Mouse (Mus musculus) c-Kit-negative CD71-positive TER-119-positive erythroid progenitor cells, embryonic 14.5 days (primary cell): ENCODE results near the gene Gm2000.
A peak's percentile ranks its signal among the peaks of the same experiment; 100 is the strongest.
"Not testable (repeated sequence)": the region's sequence is repeated elsewhere in the genome, so short reads cannot be mapped to it uniquely, and the experiment has no call there.

ENCODE experiments used
- DNase-seq: peaks from one replicate; pipeline ENCODE4 v3.0.0-alpha.2; 2013; ENCODE audit warnings: low read depth, low spot score

Gene Gm2000

DNA sequence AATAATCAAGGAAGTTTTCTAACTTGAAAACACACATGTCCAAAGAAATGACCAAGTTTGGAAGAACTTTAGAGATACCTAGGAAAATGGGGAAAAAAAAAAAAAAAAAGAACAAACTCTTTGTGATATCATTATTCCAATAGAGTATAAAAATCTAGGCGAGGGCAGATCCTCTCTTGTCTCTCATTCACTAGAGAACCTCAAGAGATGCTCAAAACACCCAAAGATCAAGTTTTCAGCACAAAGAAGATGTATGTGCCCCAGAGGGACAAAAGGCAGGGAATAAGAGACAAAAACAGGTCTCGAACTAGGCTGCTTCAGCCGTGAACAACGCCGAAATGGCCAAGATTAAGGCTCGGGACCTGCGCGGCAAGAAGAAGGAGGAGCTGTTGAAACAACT lies at the start of gene Gm2000:
Gene Gm2000 (plus strand): TSS at position 301 of the 400 bp plus-strand sequence.
- DNase-seq, result no peak

- DNase-seq, result no peak
These were observed 42.7 kb upstream of the Gm2000 start for GRCm38 (mm10) chr1:156323126-156323525.

DNA sequence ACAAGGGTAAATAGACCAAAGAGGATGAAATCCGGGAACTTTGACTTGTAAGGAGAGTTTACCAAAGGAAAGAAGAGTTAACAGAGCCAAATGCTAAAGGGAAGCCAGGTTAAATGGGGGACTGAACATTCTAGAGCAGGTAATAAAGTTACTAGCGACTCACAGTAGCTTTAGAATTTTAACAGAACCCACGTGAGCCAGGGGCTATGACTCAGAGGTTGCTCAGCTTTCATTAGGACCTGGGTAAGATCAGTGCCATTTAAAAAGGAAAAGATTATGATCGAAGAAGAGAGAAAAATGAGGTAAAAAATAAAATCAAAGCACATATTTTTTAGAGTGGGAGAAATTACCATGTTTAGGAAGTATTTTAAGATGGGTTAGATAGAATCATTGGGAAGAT lies 25.0 kb upstream of the Gm2000 start:
- DNase-seq, result no peak

DNA sequence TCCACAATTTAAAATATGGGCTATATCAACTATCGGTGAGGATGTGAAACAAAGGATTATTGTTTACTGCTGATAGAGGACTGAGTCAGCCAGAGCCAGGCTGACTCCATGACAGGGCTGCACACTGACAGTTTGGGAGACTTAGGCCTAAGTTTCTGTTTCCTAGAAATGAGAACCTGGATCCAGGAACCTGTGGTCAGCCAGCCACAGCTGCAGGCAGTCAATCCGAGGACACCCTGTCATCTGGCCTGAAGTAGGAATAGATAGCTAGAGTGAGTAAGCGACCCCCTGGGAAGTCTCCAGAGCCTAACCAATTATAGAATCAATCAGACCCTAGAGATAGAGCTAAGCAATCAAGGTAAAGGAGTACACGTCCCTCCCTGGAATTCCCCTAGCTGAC lies 21.4 kb upstream of the Gm2000 start:
- no peak for DNase-seq

DNA sequence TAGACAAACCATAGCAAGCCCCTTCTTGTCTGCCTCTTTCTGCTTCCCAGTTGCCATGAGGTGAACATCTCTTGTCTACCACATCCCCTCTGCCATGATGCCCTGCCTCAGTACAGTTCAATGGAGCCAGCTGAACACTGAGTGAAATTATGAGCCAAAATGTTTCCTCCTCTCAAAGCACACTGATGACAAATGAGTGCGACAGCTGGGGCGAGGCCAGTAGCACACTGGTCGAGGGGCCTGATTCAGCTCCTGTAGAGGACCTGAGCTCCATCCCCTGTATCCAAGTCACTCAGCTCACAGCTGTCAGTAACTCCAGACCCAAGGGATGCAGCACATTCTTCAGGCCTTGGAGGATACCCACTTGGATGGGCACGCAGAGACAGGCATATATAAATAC lies 20.2 kb upstream of the Gm2000 start:
- no peak for DNase-seq

GRCm38 (mm10) chr1:156349031-156349430 lies 16.8 kb upstream of the Gm2000 start:
- no peak for DNase-seq

DNA sequence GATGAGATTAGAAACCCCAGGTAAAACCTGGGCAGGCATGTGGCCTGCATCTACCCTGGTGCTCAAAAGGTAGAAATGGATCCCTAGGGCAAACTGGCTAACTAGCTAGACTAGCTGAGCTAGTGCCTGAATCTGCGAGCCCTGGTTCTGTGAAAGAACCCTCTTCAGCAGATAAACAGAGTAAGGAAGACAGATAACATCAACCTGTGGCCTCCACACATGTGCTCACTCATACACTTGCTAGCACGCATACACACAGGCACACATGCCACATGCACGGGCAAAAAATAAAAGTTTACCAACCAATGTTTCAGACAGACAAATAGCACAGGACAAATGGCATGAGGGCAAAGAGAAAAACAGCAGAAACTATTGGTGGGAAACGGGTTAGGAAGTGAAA lies 15.4 kb upstream of the Gm2000 start:
- DNase-seq, result no peak

DNA sequence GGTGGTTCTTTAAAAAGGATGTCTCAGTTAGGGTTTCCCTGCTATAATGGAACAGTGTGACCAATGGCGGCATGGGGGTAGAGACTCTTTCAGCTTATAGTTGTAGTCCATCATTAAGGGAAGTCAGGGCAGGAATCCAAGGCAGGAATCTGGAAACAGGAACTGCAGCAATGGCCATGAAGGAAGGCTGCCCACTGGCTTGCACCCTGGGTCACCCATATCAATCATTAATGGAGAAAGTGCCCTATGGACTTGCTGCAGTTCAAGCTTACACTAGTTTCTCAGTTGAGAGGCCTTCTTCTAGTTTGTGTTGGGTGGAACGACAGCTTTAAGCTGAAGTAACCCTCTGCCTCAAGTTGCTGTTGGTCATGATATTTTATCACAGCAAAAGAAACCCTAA lies 13.4 kb upstream of the Gm2000 start:
- no peak for DNase-seq

- no peak for DNase-seq
These were observed 15.4 kb downstream of the Gm2000 start for GRCm38 (mm10) chr1:156381217-156381616.

DNA sequence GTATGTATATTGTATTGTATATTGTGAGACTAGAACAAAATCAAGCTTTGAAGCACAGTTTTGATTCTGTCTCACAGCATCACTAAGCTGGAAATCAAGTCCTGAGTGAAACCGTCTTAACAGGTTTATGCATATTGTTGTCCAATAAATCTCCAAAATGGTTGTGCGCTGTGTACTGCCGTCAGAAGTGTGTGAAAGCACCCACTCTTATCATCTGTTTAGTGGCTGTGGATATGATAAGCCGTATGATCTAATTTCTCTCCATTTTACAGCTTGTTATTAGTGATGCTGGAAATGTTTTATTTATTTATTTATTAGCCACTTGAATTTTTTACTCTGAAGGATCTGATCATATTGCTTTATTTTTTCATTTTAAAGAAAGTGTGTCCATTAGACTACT lies 20.4 kb downstream of the Gm2000 start:
- DNase-seq, result no peak

DNA sequence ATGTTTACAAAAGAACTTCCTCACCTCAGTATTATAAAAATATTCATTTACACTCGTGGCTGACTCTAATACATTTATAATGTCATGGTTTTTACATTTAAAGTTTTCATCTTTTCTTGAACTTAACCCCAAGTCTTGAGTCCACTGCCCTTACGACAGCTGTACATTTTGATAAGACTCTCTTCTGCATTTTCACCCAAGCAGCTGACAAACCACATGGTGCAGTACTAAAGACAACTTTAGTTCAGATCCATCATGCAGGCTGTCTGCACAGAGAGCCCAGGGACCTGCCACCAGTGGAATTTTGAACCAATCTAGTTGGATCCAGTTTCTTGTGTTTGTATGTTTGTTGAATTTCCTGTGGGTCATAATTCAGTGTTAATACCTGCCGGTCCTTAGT lies 21.0 kb downstream of the Gm2000 start:
- peak; percentile 9 for DNase-seq

DNA sequence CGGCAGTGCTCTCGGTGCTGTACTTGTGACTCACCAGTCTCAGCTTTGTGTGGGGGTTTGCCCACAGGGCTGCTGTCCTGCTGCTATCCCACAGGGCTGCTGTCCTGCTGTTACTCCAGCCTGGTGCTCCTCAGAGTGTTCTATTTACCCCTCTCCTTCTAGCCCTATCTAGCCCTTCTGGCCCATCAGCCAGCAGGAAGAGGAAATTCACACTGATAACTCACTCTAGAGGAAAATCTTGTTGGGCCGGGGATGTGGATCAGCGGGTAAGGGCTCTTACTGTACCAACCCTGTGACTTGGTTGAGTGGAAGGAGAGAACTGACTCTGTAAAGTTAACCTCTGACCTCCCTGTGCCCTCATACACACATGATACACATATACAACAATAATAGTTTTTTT lies 27.3 kb downstream of the Gm2000 start:
- DNase-seq, result no peak

DNA sequence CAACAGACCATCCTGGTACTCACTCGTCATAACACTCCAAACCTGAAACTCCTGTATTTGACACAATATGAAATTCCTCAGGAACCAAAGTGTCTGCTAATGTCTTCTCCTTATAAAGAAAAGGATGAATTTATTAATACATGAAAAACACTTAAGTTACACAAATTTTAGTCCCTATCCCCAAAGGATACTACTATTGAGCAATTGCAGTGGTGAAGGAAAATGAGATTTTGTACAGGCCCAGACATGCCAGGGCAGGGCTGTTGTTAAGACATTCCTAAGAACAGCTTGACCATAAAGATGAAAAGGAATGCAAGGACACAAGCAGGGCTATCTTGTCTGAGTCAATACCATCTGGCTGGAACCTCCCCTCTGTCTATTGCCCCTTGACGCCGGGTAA lies 34.3 kb downstream of the Gm2000 start:
- DNase-seq, result not testable (repeated sequence)

DNA sequence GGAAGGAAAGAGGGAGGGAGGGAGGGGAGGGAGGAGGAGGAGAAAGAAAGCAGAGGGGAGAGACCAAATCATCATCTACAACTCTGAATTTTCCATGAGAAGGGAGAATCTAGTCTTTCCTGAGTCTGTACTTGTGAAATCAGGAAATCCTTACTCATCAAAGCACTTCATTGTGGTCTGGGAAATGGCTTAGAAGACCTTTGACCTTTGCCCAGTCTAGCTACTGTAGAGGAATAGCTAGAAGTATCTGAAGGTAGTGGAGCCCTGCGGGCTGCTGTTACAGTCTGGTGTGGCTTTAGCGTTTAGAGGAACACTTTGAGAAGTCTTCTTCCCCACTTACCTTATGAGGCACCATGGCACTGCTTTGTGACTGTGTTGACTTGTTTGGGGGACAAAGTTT lies 36.7 kb downstream of the Gm2000 start:
- no peak for DNase-seq

GRCm38 (mm10) chr1:156403251-156403650 lies 37.4 kb downstream of the Gm2000 start:
- no peak for DNase-seq

GRCm38 (mm10) chr1:156408004-156408403 lies 42.2 kb downstream of the Gm2000 start:
- no peak for DNase-seq

- no peak for DNase-seq
These were observed 42.7 kb downstream of the Gm2000 start for GRCm38 (mm10) chr1:156408521-156408920.
